Mouse (Mus musculus): Measurements from ENCODE around the gene Susd1. TPM values are rescaled to one million over a fixed set of nuclear protein-coding genes. Genes with fewer than 3 reads are reported as not detected.

Susd1 gene
- total and polyA plus RNA-seq, 3 experiments: 1.6 to 6.1 (median 4.1) TPM

- in situ Hi-C loops (cut with MboI; ENCODE audit: low pct_ligation_motif_present, low pct_unique_long_range_greater_than_20kb, low sequenced_read_pairs) (no loop called here), dilution Hi-C loops (cut with MboI; ENCODE audit: extremely low pct_ligation_motif_present, extremely low pct_unique_long_range_greater_than_20kb, low sequenced_read_pairs) (no loop called here)
Observed at GRCm38 (mm10) chr4:59378631-59379030, 59.8 kb downstream of the Susd1 start.

GRCm38 (mm10) chr4:59374271-59374938 is 64.0 kb downstream of the Susd1 start:
- TF ChIP-seq JUND (conservative IDR thresholded peaks at IDR 0.05; ENCODE audit: low read depth, low read length) (no peak), ZKSCAN1 (IDR thresholded peaks at IDR 0.05; ENCODE audit: borderline replicate concordance, low read depth, low read length) (no peak), MAX (IDR thresholded peaks at IDR 0.05; ENCODE audit: low read length) (no peak), ETS1 (conservative IDR thresholded peaks at IDR 0.05; ENCODE audit: low read depth, low read length) (no peak), TBP (conservative IDR thresholded peaks at IDR 0.05; ENCODE audit: low read depth, low read length) (no peak), NELFE (IDR thresholded peaks at IDR 0.05; ENCODE audit: low read depth, low read length) (no peak), SIN3A (IDR thresholded peaks at IDR 0.05; ENCODE audit: low read length) (no peak), ZNF384 (IDR thresholded peaks at IDR 0.05; ENCODE audit: low read depth, low read length) (no peak), POLR2A (IDR thresholded peaks at IDR 0.05; ENCODE audit: low read depth, low read length) (no peak), USF1 (IDR thresholded peaks at IDR 0.05; ENCODE audit: low read depth, low read length) (no peak), TCF12 (IDR thresholded peaks at IDR 0.05; ENCODE audit: low read depth, low read length) (no peak), EP300 (IDR thresholded peaks at IDR 0.05; ENCODE audit: low read length) (no peak), CHD2 (IDR thresholded peaks at IDR 0.05; ENCODE audit: low read length) (no peak), CHD1 (IDR thresholded peaks at IDR 0.05; ENCODE audit: low read depth, low read length) (no peak), RCOR1 (conservative IDR thresholded peaks at IDR 0.05; ENCODE audit: low read depth, low read length) (no peak), USF2 (conservative IDR thresholded peaks at IDR 0.05; ENCODE audit: low read depth, low read length) (no peak), NRF1 (IDR thresholded peaks at IDR 0.05; ENCODE audit: low read depth, low read length) (no peak), ZMIZ1 (IDR thresholded peaks at IDR 0.05; ENCODE audit: low read depth, low read length) (no peak)
- Histone ChIP-seq H3K36me3 (replicated peaks in 1 of 2; ENCODE audit: control insufficient read depth in 1 of 2, insufficient read depth in 1 of 2, low read length in 1 of 2) (no peaks in the 10 kb centered on the region), H3K79me2 (replicated peaks; ENCODE audit: control insufficient read depth, extremely low read depth, insufficient read depth, poor library complexity, severe bottlenecking) (no peaks in the 10 kb centered on the region; the same call in 1 of the 2 replicates), H3K27me3 (replicated peaks) (no peaks in the 10 kb centered on the region), H3K4me3 (replicated peaks in 1 of 3; ENCODE audit: low read depth in 2 of 3, low read length in 2 of 3, poor library complexity in 1 of 3) (no peak overlapping the region), H3K4me2 (ENCODE audit: insufficient read depth, low read depth, poor library complexity, severe bottlenecking) (no peak overlapping the region), H3K9me3 (replicated peaks; ENCODE audit: low read length) (no peaks in the 10 kb centered on the region), H3K27ac (ENCODE audit: insufficient read depth, low read depth) (no peak overlapping the region), H3K4me1 (ENCODE audit: control insufficient read depth in 1 of 2, insufficient read depth in 2 of 2) (peaks cover 0 to 14% of the 10 kb centered on the region in 2 experiments; a peak in 2 of 4 replicates), H3K9ac (ENCODE audit: insufficient read depth, low read depth) (no peak overlapping the region)
- dilution Hi-C loops (cut with MboI; ENCODE audit: extremely low pct_ligation_motif_present, extremely low pct_unique_long_range_greater_than_20kb, low sequenced_read_pairs) (no loop called here), in situ Hi-C loops (cut with MboI; ENCODE audit: low pct_ligation_motif_present, low pct_unique_long_range_greater_than_20kb, low sequenced_read_pairs) (loop anchor here (25.0 kb wide), 2 partner anchors 388 to 488 kb away; no protein-coding TSS in a partner anchor)
- DNase-seq (ENCODE audit: extremely low read depth): no peak

More at GRCm38 (mm10) chr4:59378631-59379030, 59.8 kb downstream of the Susd1 start:
- Histone ChIP-seq H3K79me2 (replicated peaks; ENCODE audit: control insufficient read depth, extremely low read depth, insufficient read depth, poor library complexity, severe bottlenecking) (no peaks in the 10 kb centered on the region), H3K27me3 (replicated peaks) (no peaks in the 10 kb centered on the region), H3K4me3 (replicated peaks in 1 of 3; ENCODE audit: low read depth in 2 of 3, low read length in 2 of 3, poor library complexity in 1 of 3) (no peak overlapping the region), H3K4me1 (ENCODE audit: control insufficient read depth in 1 of 2, insufficient read depth in 2 of 2) (peaks cover 5 to 25% of the 10 kb centered on the region in 2 experiments; a peak in 3 of 4 replicates), H3K9ac (ENCODE audit: insufficient read depth, low read depth) (no peak overlapping the region), H3K36me3 (replicated peaks in 1 of 2; ENCODE audit: control insufficient read depth in 1 of 2, insufficient read depth in 1 of 2, low read length in 1 of 2) (no peaks in the 10 kb centered on the region), H3K9me3 (replicated peaks; ENCODE audit: low read length) (no peaks in the 10 kb centered on the region), H3K27ac (ENCODE audit: insufficient read depth, low read depth) (no peak overlapping the region), H3K4me2 (ENCODE audit: insufficient read depth, low read depth, poor library complexity, severe bottlenecking) (no peak overlapping the region)
- TF ChIP-seq ETS1 (conservative IDR thresholded peaks at IDR 0.05; ENCODE audit: low read depth, low read length): no peak
- TF ChIP-seq ZKSCAN1 (IDR thresholded peaks at IDR 0.05; ENCODE audit: borderline replicate concordance, low read depth, low read length): no peak
- DNase-seq (ENCODE audit: extremely low read depth): no peak
